Mouse (Mus musculus): ENCODE measurements around the gene H2bfm. TPM values are rescaled to one million over a fixed set of nuclear protein-coding genes. Genes with fewer than 3 reads are reported as not detected.
"Not testable (repeated sequence)": the region's sequence is repeated elsewhere in the genome, so short reads cannot be mapped to it uniquely, and the experiment has no call there.

H2bfm gene
- polyA plus RNA-seq (2015; fragmentation: Nextera tagmentation; extraction: Ambion mirVana): not detected in 2 replicates

GRCm38 (mm10) chrX:136927031-136927430 is at the start of gene H2bfm:
Gene H2bfm (plus strand): TSS chrX:136927325.
- Histone ChIP-seq H3K9ac (replicated peaks; ENCODE audit: low read depth, low read length) (no peak within 1 kb of the TSS), H3K36me3 (ENCODE audit: control insufficient read depth, insufficient read depth) (no peaks in the 10 kb centered on the region), H3K4me2 (ENCODE audit: low read length) (no peak within 1 kb of the TSS), H3K4me1 (replicated peaks; ENCODE audit: control insufficient read depth, insufficient read depth, low read length) (no peaks in the 10 kb centered on the region), H3K9me3 (ENCODE audit: control insufficient read depth, low read length) (no peaks in the 10 kb centered on the region), H3K27ac (ENCODE audit: low read length) (no peak within 1 kb of the TSS), H3K27me3 (replicated peaks; ENCODE audit: control insufficient read depth, insufficient read depth, low read length) (no peaks in the 10 kb centered on the region), H3K4me3 (replicated peaks; ENCODE audit: low read length) (no peak within 1 kb of the TSS)
- no peak for ATAC-seq
- WGBS: 94% methylated on average over 14 of the region's 14 CpGs

- Histone ChIP-seq H3K4me3 (replicated peaks; ENCODE audit: low read length) (no peak overlapping the region), H3K9me3 (ENCODE audit: control insufficient read depth, low read length) (no peaks in the 10 kb centered on the region), H3K36me3 (ENCODE audit: control insufficient read depth, insufficient read depth) (no peaks in the 10 kb centered on the region), H3K4me1 (replicated peaks; ENCODE audit: control insufficient read depth, insufficient read depth, low read length) (no peaks in the 10 kb centered on the region), H3K9ac (replicated peaks; ENCODE audit: low read depth, low read length) (no peak overlapping the region), H3K4me2 (ENCODE audit: low read length) (no peak overlapping the region), H3K27me3 (replicated peaks; ENCODE audit: control insufficient read depth, insufficient read depth, low read length) (no peaks in the 10 kb centered on the region), H3K27ac (ENCODE audit: low read length) (no peak overlapping the region)
- 60% methylated on average over 2 of the region's 2 CpGs for WGBS
- no peak for ATAC-seq
Measured at GRCm38 (mm10) chrX:136895757-136896156, 31.4 kb upstream of the H2bfm start.

- Histone ChIP-seq H3K9me3 (ENCODE audit: control insufficient read depth, low read length) (no peaks in the 10 kb centered on the region), H3K27me3 (replicated peaks; ENCODE audit: control insufficient read depth, insufficient read depth, low read length) (no peaks in the 10 kb centered on the region), H3K9ac (replicated peaks; ENCODE audit: low read depth, low read length) (no peak overlapping the region), H3K4me3 (replicated peaks; ENCODE audit: low read length) (no peak overlapping the region), H3K36me3 (ENCODE audit: control insufficient read depth, insufficient read depth) (no peaks in the 10 kb centered on the region), H3K27ac (ENCODE audit: low read length) (no peak overlapping the region), H3K4me1 (replicated peaks; ENCODE audit: control insufficient read depth, insufficient read depth, low read length) (no peaks in the 10 kb centered on the region), H3K4me2 (ENCODE audit: low read length) (no peak overlapping the region)
- no peak for ATAC-seq
- WGBS: 58% methylated on average over 4 of the region's 4 CpGs
Measured at GRCm38 (mm10) chrX:136904369-136904768, 22.8 kb upstream of the H2bfm start.

GRCm38 (mm10) chrX:136925863-136926262 is 1.3 kb upstream of the H2bfm start:
- ATAC-seq: no peak
- Histone ChIP-seq H3K27ac (ENCODE audit: low read length) (no peak overlapping the region), H3K9me3 (ENCODE audit: control insufficient read depth, low read length) (no peaks in the 10 kb centered on the region), H3K4me3 (replicated peaks; ENCODE audit: low read length) (no peak overlapping the region), H3K4me1 (replicated peaks; ENCODE audit: control insufficient read depth, insufficient read depth, low read length) (no peaks in the 10 kb centered on the region), H3K27me3 (replicated peaks; ENCODE audit: control insufficient read depth, insufficient read depth, low read length) (no peaks in the 10 kb centered on the region), H3K9ac (replicated peaks; ENCODE audit: low read depth, low read length) (no peak overlapping the region), H3K4me2 (ENCODE audit: low read length) (no peak overlapping the region), H3K36me3 (ENCODE audit: control insufficient read depth, insufficient read depth) (no peaks in the 10 kb centered on the region)

- no peak for ATAC-seq
- no peaks in the 10 kb centered on the region for H3K4me1 ChIP-seq (replicated peaks; ENCODE audit: control insufficient read depth, insufficient read depth, low read length)
- WGBS: 54% methylated on average over 3 of the region's 3 CpGs
Measured at GRCm38 (mm10) chrX:136937985-136938384, 10.9 kb downstream of the H2bfm start.

GRCm38 (mm10) chrX:136957583-136958279 is 30.6 kb downstream of the H2bfm start:
- 26% methylated on average over 13 of the region's 13 CpGs for WGBS
- H3K4me2 ChIP-seq (ENCODE audit: low read length): peak overlapping the region; percentile 46
- H3K4me3 ChIP-seq (replicated peaks; ENCODE audit: low read length): peak overlapping the region; percentile 49
- peak; percentile 100 for ATAC-seq
- not testable (repeated sequence) for H3K36me3 ChIP-seq (ENCODE audit: control insufficient read depth, insufficient read depth); H3K9me3 ChIP-seq (ENCODE audit: control insufficient read depth, low read length); H3K4me1 ChIP-seq (replicated peaks; ENCODE audit: control insufficient read depth, insufficient read depth, low read length); H3K27ac ChIP-seq (ENCODE audit: low read length); H3K27me3 ChIP-seq (replicated peaks; ENCODE audit: control insufficient read depth, insufficient read depth, low read length)
- H3K9ac ChIP-seq (replicated peaks; ENCODE audit: low read depth, low read length): peak overlapping the region; percentile 45; the same call in 1 of the 2 replicates

More at GRCm38 (mm10) chrX:136937985-136938384, 10.9 kb downstream of the H2bfm start:
- Histone ChIP-seq H3K9me3 (ENCODE audit: control insufficient read depth, low read length) (no peaks in the 10 kb centered on the region), H3K4me2 (ENCODE audit: low read length) (no peak overlapping the region), H3K27ac (ENCODE audit: low read length) (no peak overlapping the region), H3K36me3 (ENCODE audit: control insufficient read depth, insufficient read depth) (no peaks in the 10 kb centered on the region), H3K27me3 (replicated peaks; ENCODE audit: control insufficient read depth, insufficient read depth, low read length) (no peaks in the 10 kb centered on the region), H3K4me3 (replicated peaks; ENCODE audit: low read length) (no peak overlapping the region), H3K9ac (replicated peaks; ENCODE audit: low read depth, low read length) (no peak overlapping the region)

- not testable (repeated sequence) for H3K9ac ChIP-seq (replicated peaks; ENCODE audit: low read depth, low read length); H3K4me1 ChIP-seq (replicated peaks; ENCODE audit: control insufficient read depth, insufficient read depth, low read length); H3K27ac ChIP-seq (ENCODE audit: low read length); H3K36me3 ChIP-seq (ENCODE audit: control insufficient read depth, insufficient read depth); H3K27me3 ChIP-seq (replicated peaks; ENCODE audit: control insufficient read depth, insufficient read depth, low read length); H3K9me3 ChIP-seq (ENCODE audit: control insufficient read depth, low read length)
- H3K4me2 ChIP-seq (ENCODE audit: low read length): peak overlapping the region; percentile 44
- ATAC-seq: peak; percentile 18; the same call in 1 of the 2 replicates
- peak overlapping the region; percentile 49 for H3K4me3 ChIP-seq (replicated peaks; ENCODE audit: low read length)
- 55% methylated on average over 5 of the region's 5 CpGs for WGBS
Measured at GRCm38 (mm10) chrX:136958300-136958699, 31.2 kb downstream of the H2bfm start.

- no peaks in the 10 kb centered on the region for H3K4me1 ChIP-seq (replicated peaks; ENCODE audit: control insufficient read depth, insufficient read depth, low read length)
- H3K4me3 ChIP-seq (replicated peaks; ENCODE audit: low read length): no peak overlapping the region
- H3K4me2 ChIP-seq (ENCODE audit: low read length): no peak overlapping the region
- no peak overlapping the region for H3K9ac ChIP-seq (replicated peaks; ENCODE audit: low read depth, low read length)
- H3K36me3 ChIP-seq (ENCODE audit: control insufficient read depth, insufficient read depth): no peaks in the 10 kb centered on the region
- 17% methylated on average over 2 of the region's 2 CpGs for WGBS
- H3K9me3 ChIP-seq (ENCODE audit: control insufficient read depth, low read length): no peaks in the 10 kb centered on the region
- H3K27me3 ChIP-seq (replicated peaks; ENCODE audit: control insufficient read depth, insufficient read depth, low read length): no peaks in the 10 kb centered on the region
- no peak for ATAC-seq
- H3K27ac ChIP-seq (ENCODE audit: low read length): no peak overlapping the region
Measured at GRCm38 (mm10) chrX:136959688-136960087, 32.6 kb downstream of the H2bfm start.

GRCm38 (mm10) chrX:136975397-136975796 is 48.3 kb downstream of the H2bfm start, which contains the start of gene Tmsb15b2:
Gene Tmsb15b2 (minus strand): TSS chrX:136975497.
- not testable (repeated sequence) for H3K4me1 ChIP-seq (replicated peaks; ENCODE audit: control insufficient read depth, insufficient read depth, low read length); H3K36me3 ChIP-seq (ENCODE audit: control insufficient read depth, insufficient read depth); H3K27ac ChIP-seq (ENCODE audit: low read length); ATAC-seq; H3K27me3 ChIP-seq (replicated peaks; ENCODE audit: control insufficient read depth, insufficient read depth, low read length); H3K9me3 ChIP-seq (ENCODE audit: control insufficient read depth, low read length)
- peak within 1 kb of the TSS; percentile 61 for H3K9ac ChIP-seq (replicated peaks; ENCODE audit: low read depth, low read length)
- WGBS: 88% methylated on average over 6 of the region's 6 CpGs
- H3K4me3 ChIP-seq (replicated peaks; ENCODE audit: low read length): peak within 1 kb of the TSS; percentile 52
- peak within 1 kb of the TSS; percentile 60 for H3K4me2 ChIP-seq (ENCODE audit: low read length)

Data from forebrain, embryonic 16.5 days (tissue).